Mouse (Mus musculus) hindbrain, embryonic 16.5 days (tissue): Measurements from ENCODE around the gene Hcrtr1. TPM values are rescaled to one million over a fixed set of nuclear protein-coding genes. Genes with fewer than 3 reads are reported as not detected.

Experiments used
- ATAC-seq: fragments of 200-750 bp; cut with Nextera tagmentation; 2 replicates; pipeline ENCODE4 v1.8.0; 2017; ENCODE audit warnings: moderate TSS enrichment, moderate library complexity
- H3K27ac ChIP-seq: fragments of 300-500 bp; sonication (generic); 2 replicates; pipeline ENCODE4 v1.5.1; 2014; ENCODE audit warnings: low read depth, mild to moderate bottlenecking, control low read depth, low read length, moderate library complexity
- H3K27me3 ChIP-seq: fragments of 300-500 bp; sonication (generic); replicated peaks from 2 replicates; pipeline ENCODE4 v1.6.1; 2014; ENCODE audit warnings: low read length; ENCODE audit not compliant: control insufficient read depth, insufficient read depth
- H3K36me3 ChIP-seq: fragments of 300-500 bp; sonication (generic); 2 replicates; pipeline ENCODE4 v1.6.1; 2014; ENCODE audit warnings: mild to moderate bottlenecking, low read length, moderate library complexity, mixed read lengths; ENCODE audit not compliant: control insufficient read depth, insufficient read depth
- H3K4me1 ChIP-seq: fragments of 300-500 bp; sonication (generic); 2 replicates; pipeline ENCODE4 v1.6.1; 2014; ENCODE audit warnings: low read depth, low read length; ENCODE audit not compliant: control insufficient read depth, insufficient read depth
- H3K4me2 ChIP-seq: fragments of 300-500 bp; sonication (generic); 2 replicates; pipeline ENCODE4 v1.6.1; 2014; ENCODE audit warnings: mild to moderate bottlenecking, low read length, control low read depth, moderate library complexity
- H3K4me3 ChIP-seq: fragments of 300-500 bp; sonication (generic); 2 replicates; pipeline ENCODE4 v1.5.1; 2014; ENCODE audit warnings: mild to moderate bottlenecking, low read length, control low read depth, moderate library complexity
- H3K9ac ChIP-seq: fragments of 300-500 bp; sonication (generic); 2 replicates; pipeline ENCODE4 v1.6.1; 2014; ENCODE audit warnings: low read depth, mild to moderate bottlenecking, control low read depth, low read length, moderate library complexity
- H3K9me3 ChIP-seq: fragments of 300-500 bp; sonication (generic); 2 replicates; pipeline ENCODE4 v1.6.1; 2014; ENCODE audit warnings: mild to moderate bottlenecking, low read length, moderate library complexity; ENCODE audit not compliant: control insufficient read depth
- WGBS: fragments of 180-500 bp; shearing (Covaris S2); extraction: QIAGEN DNeasy Blood & Tissue Kit; methylation state at CpG from one replicate; pipeline ENCODE4 v1.1.7; 2014; 5-methylcytosine and 5-hydroxymethylcytosine counted together
- polyA plus RNA-seq: library from polyadenylated mRNA; unstranded; fragments of >200 nt; fragmentation: Nextera tagmentation; extraction: Ambion mirVana; gene quantifications from 2 replicates; pipeline ENCODE4 v1.2.1, GENCODE M21; 2015

The Hcrtr1 gene
- polyA plus RNA-seq, 1 experiment from 2014 or later = 8.6 TPM

- peaks cover 8% of the 10 kb centered on the region for H3K4me1 ChIP-seq
- no peak overlapping the region for H3K4me2 ChIP-seq
- no peak overlapping the region for H3K27ac ChIP-seq
- no peak for ATAC-seq
- H3K9me3 ChIP-seq = no peaks in the 10 kb centered on the region
- no peak overlapping the region for H3K9ac ChIP-seq
- H3K27me3 ChIP-seq = peaks cover 17% of the 10 kb centered on the region
- no peaks in the 10 kb centered on the region for H3K36me3 ChIP-seq
- no peak overlapping the region for H3K4me3 ChIP-seq
- 26% methylated on average over 4 of the region's 4 CpGs for WGBS
Observed at GRCm38 (mm10) chr4:130161349-130161748, 22.2 kb upstream of the Hcrtr1 start.

DNA sequence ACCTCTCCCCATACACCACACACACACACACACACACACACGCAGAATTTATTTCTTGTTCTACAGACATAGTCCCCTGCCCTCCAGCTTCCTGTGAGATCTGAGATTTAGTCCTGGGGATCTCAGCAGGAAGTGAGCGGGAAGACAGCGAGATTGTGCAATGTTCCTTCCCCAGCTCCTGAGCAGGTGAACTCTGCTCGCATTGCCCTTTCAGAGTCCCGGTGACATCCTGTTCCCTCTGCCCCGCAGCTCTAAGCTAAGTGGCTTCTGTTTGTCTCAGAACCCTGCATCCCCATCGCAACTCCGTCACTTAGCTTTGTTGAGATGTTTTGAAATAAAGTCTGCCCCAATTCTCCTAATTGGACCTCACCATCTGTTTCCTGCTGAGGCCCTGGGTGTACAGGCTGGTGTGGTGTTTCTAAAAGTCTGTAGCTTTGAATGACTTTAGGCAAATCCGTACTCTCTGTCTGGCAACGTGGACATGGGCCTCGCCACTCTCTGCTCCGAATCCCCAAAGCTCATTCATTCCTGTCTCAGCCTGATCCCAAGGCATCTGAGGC lies 17.7 kb upstream of the Hcrtr1 start:
- Histone ChIP-seq H3K27ac (no peak overlapping the region), H3K4me3 (no peak overlapping the region), H3K4me2 (no peak overlapping the region), H3K4me1 (no peaks in the 10 kb centered on the region), H3K27me3 (no peaks in the 10 kb centered on the region), H3K36me3 (no peaks in the 10 kb centered on the region), H3K9me3 (no peaks in the 10 kb centered on the region), H3K9ac (no peak overlapping the region)
- 85% methylated on average over 12 of the region's 12 CpGs for WGBS
- ATAC-seq = no peak

- Histone ChIP-seq H3K4me1 (no peaks in the 10 kb centered on the region), H3K27ac (no peak overlapping the region), H3K36me3 (no peaks in the 10 kb centered on the region), H3K9ac (no peak overlapping the region), H3K27me3 (no peaks in the 10 kb centered on the region), H3K9me3 (no peaks in the 10 kb centered on the region), H3K4me2 (no peak overlapping the region), H3K4me3 (no peak overlapping the region)
- WGBS = 77% methylated on average over 3 of the region's 3 CpGs
- ATAC-seq = no peak
Observed at GRCm38 (mm10) chr4:130154250-130154649, 15.1 kb upstream of the Hcrtr1 start.

DNA sequence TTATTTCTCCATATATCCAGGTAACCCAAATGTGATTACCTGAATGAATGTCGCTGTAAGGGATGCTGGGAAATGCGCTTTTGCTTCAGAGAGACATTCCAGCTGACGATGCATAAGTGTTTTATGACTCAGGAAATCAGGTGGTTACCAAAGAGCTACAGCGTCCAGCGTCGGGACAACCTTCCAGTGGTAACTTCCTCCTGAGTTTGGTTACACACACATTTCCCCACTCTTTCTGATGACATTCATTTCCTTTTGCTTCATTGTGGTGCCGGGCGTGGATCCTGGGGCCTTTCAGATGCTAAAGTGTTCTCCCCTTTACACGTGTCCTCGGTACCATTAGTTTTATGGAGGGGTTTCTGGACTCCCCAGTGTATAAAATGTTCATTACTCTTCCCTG lies 9.2 kb upstream of the Hcrtr1 start:
- Histone ChIP-seq H3K4me3 (no peak overlapping the region), H3K4me1 (no peaks in the 10 kb centered on the region), H3K27ac (no peak overlapping the region), H3K9ac (no peak overlapping the region), H3K9me3 (no peaks in the 10 kb centered on the region), H3K4me2 (no peak overlapping the region), H3K36me3 (no peaks in the 10 kb centered on the region), H3K27me3 (no peaks in the 10 kb centered on the region)
- WGBS = 85% methylated on average over 10 of the region's 10 CpGs
- no peak for ATAC-seq

GRCm38 (mm10) chr4:130141786-130142185 lies 2.6 kb upstream of the Hcrtr1 start:
- Histone ChIP-seq H3K36me3 (no peaks in the 10 kb centered on the region), H3K9ac (no peak overlapping the region), H3K4me1 (peaks cover 14% of the 10 kb centered on the region), H3K4me2 (no peak overlapping the region), H3K27ac (no peak overlapping the region), H3K9me3 (no peaks in the 10 kb centered on the region), H3K4me3 (no peak overlapping the region), H3K27me3 (peaks cover 9% of the 10 kb centered on the region)
- 45% methylated on average over 3 of the region's 3 CpGs for WGBS
- ATAC-seq = no peak

GRCm38 (mm10) chr4:130140992-130141402 lies 1.8 kb upstream of the Hcrtr1 start:
- Histone ChIP-seq H3K27ac (no peak overlapping the region), H3K4me3 (no peak overlapping the region), H3K4me1 (peaks cover 14% of the 10 kb centered on the region), H3K4me2 (no peak overlapping the region), H3K36me3 (no peaks in the 10 kb centered on the region), H3K27me3 (peaks cover 9% of the 10 kb centered on the region), H3K9ac (no peak overlapping the region), H3K9me3 (no peaks in the 10 kb centered on the region)
- peak; percentile 57; the same call in 1 of the 2 replicates for ATAC-seq
- WGBS = 37% methylated on average over 9 of the region's 9 CpGs

- Histone ChIP-seq H3K27ac (no peak overlapping the region), H3K27me3 (peaks cover 9% of the 10 kb centered on the region), H3K4me1 (peaks cover 14% of the 10 kb centered on the region), H3K9me3 (no peaks in the 10 kb centered on the region), H3K4me3 (peak overlapping the region; percentile 51), H3K9ac (peak overlapping the region; percentile 68), H3K4me2 (peak overlapping the region; percentile 94), H3K36me3 (no peaks in the 10 kb centered on the region)
- under 1% methylated on average over 51 of the region's 57 CpGs for WGBS
- peak; percentile 69 for ATAC-seq
Observed at GRCm38 (mm10) chr4:130138441-130139213, 532 bp downstream of the Hcrtr1 start.

- no peaks in the 10 kb centered on the region for H3K36me3 ChIP-seq
- no peaks in the 10 kb centered on the region for H3K9me3 ChIP-seq
- no peak for ATAC-seq
- peaks cover 2% of the 10 kb centered on the region; the same call in 1 of the 2 replicates for H3K27me3 ChIP-seq
- no peak overlapping the region for H3K4me2 ChIP-seq
- no peak overlapping the region for H3K4me3 ChIP-seq
- H3K4me1 ChIP-seq = peaks cover 5% of the 10 kb centered on the region
- no peak overlapping the region for H3K27ac ChIP-seq
- H3K9ac ChIP-seq = no peak overlapping the region
- WGBS = 57% methylated on average over 6 of the region's 6 CpGs
Observed at GRCm38 (mm10) chr4:130133399-130133798, 5.8 kb downstream of the Hcrtr1 start.

DNA sequence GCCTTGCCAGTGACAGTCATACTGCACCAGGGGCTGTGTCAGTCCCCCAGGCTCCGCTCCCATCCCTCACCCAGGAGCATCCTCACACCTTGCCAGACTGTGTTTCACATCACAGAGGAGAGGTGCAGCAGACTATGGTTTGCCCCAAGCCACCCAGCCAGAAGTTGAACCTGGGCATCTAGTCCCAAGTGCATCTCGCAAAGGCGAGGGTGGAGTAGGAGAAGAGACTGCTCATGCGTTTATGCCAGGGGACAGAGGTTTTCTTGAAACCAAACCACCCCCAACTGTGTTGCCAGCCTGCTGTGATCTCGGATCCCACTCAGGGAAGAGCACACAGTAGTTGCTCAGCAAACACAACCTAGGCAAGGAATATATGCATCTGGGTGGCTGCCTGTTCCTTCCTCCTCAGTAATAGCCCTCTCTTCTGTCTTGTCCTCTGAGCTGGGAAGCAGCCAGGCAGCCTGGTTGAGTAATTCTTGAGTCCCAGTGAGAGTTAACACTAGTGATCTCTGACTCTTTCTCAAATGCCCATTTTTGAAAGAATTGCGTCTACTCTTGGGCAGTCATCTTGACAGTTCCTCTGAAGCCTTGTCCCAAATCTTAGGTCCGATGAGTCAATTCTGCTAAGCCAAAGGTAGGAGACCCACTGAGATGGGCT lies 7.6 kb downstream of the Hcrtr1 start:
- Histone ChIP-seq H3K4me2 (no peak overlapping the region), H3K27me3 (no peaks in the 10 kb centered on the region)

More for the DNA sequence above, 7.6 kb downstream of the Hcrtr1 start:
- no peak for ATAC-seq
- no peak overlapping the region for H3K4me3 ChIP-seq
- no peak overlapping the region for H3K9ac ChIP-seq
- H3K27ac ChIP-seq = no peak overlapping the region
- H3K9me3 ChIP-seq = no peaks in the 10 kb centered on the region
- 89% methylated on average over 7 of the region's 7 CpGs for WGBS
- H3K36me3 ChIP-seq = peaks cover 8% of the 10 kb centered on the region
- H3K4me1 ChIP-seq = no peaks in the 10 kb centered on the region
